Mouse (Mus musculus): ENCODE data around the gene Olfr317.

DNA sequence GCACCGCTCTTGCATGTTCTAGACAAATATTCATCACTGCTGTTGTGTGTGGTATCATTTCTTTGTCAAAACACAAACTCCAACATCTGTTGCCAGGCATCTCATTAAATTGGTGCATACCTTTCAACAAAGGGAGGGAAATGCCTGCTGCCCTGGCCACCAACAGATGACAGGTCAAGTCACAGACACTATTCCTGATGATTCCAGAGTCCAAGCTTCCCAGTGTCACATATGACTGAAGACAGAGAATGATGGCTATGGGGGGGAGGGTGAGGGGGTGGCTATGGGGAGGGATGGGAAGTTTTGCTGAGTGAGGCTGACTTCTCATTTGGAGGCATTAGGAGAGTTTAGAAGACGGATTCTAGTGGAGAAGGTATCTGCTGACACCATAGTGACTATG lies 45.2 kb upstream of the Olfr317 start:
- TF ChIP-seq CTCF (IDR thresholded peaks at IDR 0.05; ENCODE audit: borderline replicate concordance, control insufficient read depth, extremely low read depth, insufficient read depth, low read length, poor library complexity) (no peak), POLR2A (IDR thresholded peaks at IDR 0.05; ENCODE audit: control insufficient read depth, extremely low read depth, insufficient read depth, low read length, poor library complexity) (no peak)
